Mouse (Mus musculus): ENCODE results near the gene Atg4b. TPM values are rescaled to one million over a fixed set of nuclear protein-coding genes. Genes with fewer than 3 reads are reported as not detected.
"Not testable (repeated sequence)": the region's sequence is repeated elsewhere in the genome, so short reads cannot be mapped to it uniquely, and the experiment has no call there.

Atg4b gene
- polyA plus RNA-seq, 1 experiment from 2014 or later = 91.7 TPM

DNA sequence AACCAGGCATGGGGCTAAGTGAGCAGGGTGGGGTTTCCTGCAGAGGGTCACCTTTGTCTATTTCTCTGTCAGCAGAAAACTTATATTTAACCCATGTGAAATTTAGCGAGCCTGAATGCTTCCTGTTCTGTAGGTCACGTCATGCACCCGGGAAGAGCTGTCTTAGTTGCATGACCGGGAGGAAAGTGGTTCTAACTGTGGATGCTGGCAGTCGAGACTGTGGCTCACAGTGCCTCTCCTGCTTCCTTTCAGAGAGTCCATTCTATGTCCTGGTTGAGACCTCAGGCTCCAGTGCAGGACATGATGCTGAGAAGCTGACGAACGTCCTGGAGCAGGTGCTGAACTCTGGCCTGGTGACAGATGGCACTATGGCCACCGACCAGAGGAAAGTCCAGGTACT lies 87.3 kb downstream of the Atg4b start:
- WGBS = 94% methylated on average over 7 of the region's 8 CpGs
- peaks cover 20% of the 10 kb centered on the region; the same call in 1 of the 2 replicates for H3K36me3 ChIP-seq (replicated peaks; ENCODE audit: control insufficient read depth, insufficient read depth)
- H3K27ac ChIP-seq; H3K4me1 ChIP-seq (replicated peaks; ENCODE audit: control insufficient read depth, insufficient read depth, low read length); ATAC-seq (ENCODE audit: low FRiP score); H3K9ac ChIP-seq; H3K27me3 ChIP-seq (ENCODE audit: control insufficient read depth, insufficient read depth, low read length); H3K9me3 ChIP-seq (ENCODE audit: control insufficient read depth, low read length); H3K4me2 ChIP-seq (replicated peaks); DNase-seq (ENCODE audit: low spot score); H3K4me3 ChIP-seq (replicated peaks; ENCODE audit: low read length): not testable (repeated sequence)

Other genes starting within 250 kb of the Atg4b start
- 5.0 and 5.2 TPM in 2 replicates for gene Farp2, start 239.4 kb upstream of the Atg4b start, polyA plus RNA-seq (2014; fragmentation: Nextera tagmentation; extraction: Ambion mirVana)
- 354 and 373 TPM in 2 replicates for gene Stk25, start 92.8 kb upstream of the Atg4b start, polyA plus RNA-seq (2014; fragmentation: Nextera tagmentation; extraction: Ambion mirVana)
- 79.8 and 82.4 TPM in 2 replicates for gene Bok, start 65.8 kb upstream of the Atg4b start, polyA plus RNA-seq (2014; fragmentation: Nextera tagmentation; extraction: Ambion mirVana)
- gene Thap4, start 3.4 kb downstream of the Atg4b start, polyA plus RNA-seq (2014; fragmentation: Nextera tagmentation; extraction: Ambion mirVana) = 40.6 and 42.8 TPM in 2 replicates
- 143 and 148 TPM in 2 replicates for gene Dtymk, start 50.4 kb downstream of the Atg4b start, polyA plus RNA-seq (2014; fragmentation: Nextera tagmentation; extraction: Ambion mirVana)
- gene Ing5, start 52.5 kb downstream of the Atg4b start, polyA plus RNA-seq (2014; fragmentation: Nextera tagmentation; extraction: Ambion mirVana) = 8.4 and 9.3 TPM in 2 replicates
- gene D2hgdh, start 73.4 kb downstream of the Atg4b start, polyA plus RNA-seq (2014; fragmentation: Nextera tagmentation; extraction: Ambion mirVana) = 11.3 and 12.5 TPM in 2 replicates
- not detected in 2 replicates for gene Gal3st2, start 109.8 kb downstream of the Atg4b start, polyA plus RNA-seq (2014; fragmentation: Nextera tagmentation; extraction: Ambion mirVana)
- gene Gal3st2b, start 166.8 kb downstream of the Atg4b start, polyA plus RNA-seq (2014; fragmentation: Nextera tagmentation; extraction: Ambion mirVana) = 0.07 TPM in 1 of 2 replicates, not detected in the other
- gene Gal3st2c, start 239.0 kb downstream of the Atg4b start, polyA plus RNA-seq (2014; fragmentation: Nextera tagmentation; extraction: Ambion mirVana) = not detected in 2 replicates

Data from hindbrain, embryonic 14.5 days (tissue).